Mouse (Mus musculus) C2C12 (cell line): ENCODE results near the gene Clec16a. TPM values are rescaled to one million over a fixed set of nuclear protein-coding genes. Genes with fewer than 3 reads are reported as not detected.

Experiments
- H3K27me3 ChIP-seq: one replicate; pipeline ENCODE4 v1.6.1; 2011; ENCODE audit not compliant: control insufficient read depth, insufficient read depth, insufficient read length
- H3K36me3 ChIP-seq: one replicate; pipeline ENCODE4 v1.6.1; 2011; ENCODE audit not compliant: control insufficient read depth, insufficient read depth
- H3K4me3 ChIP-seq: one replicate; pipeline ENCODE4 v1.5.1; 2011; ENCODE audit warnings: mild to moderate bottlenecking, control low read depth; ENCODE audit not compliant: poor library complexity, insufficient read depth, severe bottlenecking
- H3K79me2 ChIP-seq: one replicate; pipeline ENCODE4 v1.6.1; 2011; ENCODE audit not compliant: control insufficient read depth, insufficient read depth
- H3K79me3 ChIP-seq: one replicate; pipeline ENCODE4 v1.6.1; 2011; ENCODE audit warnings: low read depth, control low read depth
- H3ac ChIP-seq: one replicate; pipeline ENCODE3; 2011; ENCODE audit warnings: low read depth; ENCODE audit not compliant: control insufficient read depth, insufficient read length
- CEBPB ChIP-seq: IDR thresholded peaks from one replicate; pipeline ENCODE4 v1.6.1; 2011; ENCODE audit warnings: low read depth, mild to moderate bottlenecking, control low read depth, moderate library complexity
- CTCF ChIP-seq: IDR thresholded peaks from one replicate; pipeline ENCODE4 v1.5.1; 2011; ENCODE audit not compliant: control insufficient read depth, insufficient read depth, insufficient read length
- FOSL1 ChIP-seq: IDR thresholded peaks from one replicate; pipeline ENCODE4 v1.8.0; 2011; ENCODE audit warnings: mild to moderate bottlenecking, low read length; ENCODE audit not compliant: poor library complexity, insufficient read depth, severe bottlenecking
- MAX ChIP-seq: IDR thresholded peaks from one replicate; pipeline ENCODE4 v1.6.1; 2011; ENCODE audit warnings: mild to moderate bottlenecking, control low read depth
- MYOD1 ChIP-seq: IDR thresholded peaks from one replicate; pipeline ENCODE4 v1.6.1; 2011; ENCODE audit warnings: low read depth; ENCODE audit not compliant: control insufficient read depth, insufficient read length
- MYOG ChIP-seq: IDR thresholded peaks from one replicate; pipeline ENCODE4 v1.6.1; 2011; ENCODE audit not compliant: control insufficient read depth, insufficient read length; ENCODE audit errors: extremely low read depth
- USF1 ChIP-seq: IDR thresholded peaks from one replicate; pipeline ENCODE4 v1.6.1; 2011; ENCODE audit warnings: low read depth, mild to moderate bottlenecking, control low read depth, moderate library complexity
- polyA plus RNA-seq: library from polyadenylated mRNA; unstranded; fragments of >200 nt; fragmentation: generic; extraction: Trizol; gene quantifications from one replicate; pipeline ENCODE4 v1.2.1, GENCODE M21; 2012; ENCODE audit warnings: missing spikeins

Gene Clec16a
- polyA plus RNA-seq, 1 experiment, result 10.0 TPM

DNA sequence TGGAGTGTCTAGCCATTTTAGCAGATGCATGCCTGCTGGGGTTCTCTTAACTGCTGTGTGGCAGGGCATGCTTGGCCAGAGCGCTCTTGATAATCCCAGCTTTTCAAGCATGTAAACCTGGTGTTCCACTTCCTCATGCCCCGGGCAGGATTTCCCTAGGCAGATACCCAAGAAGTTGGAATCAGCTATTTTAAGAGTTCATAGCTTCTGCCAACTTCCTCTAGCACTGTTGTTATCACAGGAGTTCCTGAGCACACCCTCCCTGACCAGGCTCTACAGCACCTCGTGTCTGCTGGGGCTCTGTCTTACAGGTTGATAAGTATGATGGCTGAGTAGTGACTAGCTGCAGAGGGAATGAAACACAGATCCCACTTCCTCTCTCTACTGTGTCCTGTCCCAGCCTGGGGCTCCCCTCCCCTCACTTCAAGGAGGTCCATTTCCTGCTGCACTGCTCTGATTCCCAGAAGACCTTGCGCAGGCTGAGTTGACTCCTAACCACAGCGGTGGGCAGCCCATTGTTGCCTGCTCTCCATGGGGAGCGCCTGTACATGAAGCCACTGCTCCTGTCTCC, 144.7 kb downstream of the Clec16a start:
- no peak overlapping the region for H3K4me3 ChIP-seq
- TF ChIP-seq CTCF (no peak), FOSL1 (no peak), CEBPB (no peak)
- no peaks in the 10 kb centered on the region for H3K36me3 ChIP-seq
- no peak overlapping the region for H3ac ChIP-seq
- no peaks in the 10 kb centered on the region for H3K79me2 ChIP-seq
- no peaks in the 10 kb centered on the region for H3K27me3 ChIP-seq
- no peaks in the 10 kb centered on the region for H3K79me3 ChIP-seq

DNA sequence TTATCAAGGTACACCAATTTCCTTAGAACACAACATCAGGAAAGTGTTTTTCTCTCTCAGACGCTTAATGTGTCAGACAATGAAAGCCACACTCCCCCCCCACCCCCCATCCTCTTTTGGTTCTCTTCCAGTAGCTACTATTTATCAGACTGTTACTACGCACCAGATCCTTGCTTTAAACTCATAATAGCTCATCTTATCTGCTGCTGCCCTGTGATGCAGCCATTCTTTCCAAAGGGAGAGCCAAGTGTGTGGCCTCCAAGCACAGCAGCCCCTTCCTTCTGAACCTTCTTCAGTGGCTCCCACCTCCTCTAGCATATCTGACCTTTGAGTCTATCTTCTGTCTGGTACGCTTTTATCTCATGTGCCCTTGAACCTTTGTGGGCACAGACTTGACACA, 145.3 kb downstream of the Clec16a start:
- no peaks in the 10 kb centered on the region for H3K36me3 ChIP-seq
- H3K79me3 ChIP-seq, result no peaks in the 10 kb centered on the region

DNA sequence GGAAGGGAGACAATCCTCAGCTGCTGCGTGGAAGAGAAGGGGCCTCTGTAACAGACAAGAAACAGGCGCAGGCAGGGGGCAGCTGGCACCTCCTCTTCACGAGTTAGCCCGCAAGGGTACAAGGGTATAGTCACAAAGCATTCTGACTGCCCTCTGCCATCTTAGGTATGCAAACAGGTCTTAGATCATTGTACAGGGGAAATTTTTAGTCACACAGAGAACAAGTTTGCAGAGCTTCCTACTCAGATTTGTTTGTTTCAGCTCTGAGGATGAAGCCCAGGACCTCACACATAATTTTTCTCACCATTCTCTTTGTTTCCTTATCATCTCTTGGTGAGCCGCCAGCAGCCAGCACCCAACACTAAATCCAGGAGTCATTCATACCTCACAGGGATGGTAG, 146.6 kb downstream of the Clec16a start:
- H3K36me3 ChIP-seq, result no peaks in the 10 kb centered on the region
- H3K79me3 ChIP-seq, result no peaks in the 10 kb centered on the region
- no peaks in the 10 kb centered on the region for H3K79me2 ChIP-seq
- no peaks in the 10 kb centered on the region for H3K27me3 ChIP-seq
- no peak overlapping the region for H3K4me3 ChIP-seq
- no peak overlapping the region for H3ac ChIP-seq
- no peak for TF ChIP-seq MAX
- TF ChIP-seq FOSL1, result no peak
- TF ChIP-seq USF1, result no peak
- TF ChIP-seq CEBPB, result no peak
- TF ChIP-seq MYOG, result no peak
- TF ChIP-seq CTCF, result no peak
- no peak for TF ChIP-seq MYOD1

More for the DNA sequence above, 145.3 kb downstream of the Clec16a start:
- no peaks in the 10 kb centered on the region for H3K27me3 ChIP-seq
- no peaks in the 10 kb centered on the region for H3K79me2 ChIP-seq
- no peak overlapping the region for H3K4me3 ChIP-seq
- no peak overlapping the region for H3ac ChIP-seq
- TF ChIP-seq USF1 (no peak), CEBPB (no peak), FOSL1 (no peak), CTCF (no peak), MYOG (no peak), MYOD1 (no peak), MAX (no peak)

DNA sequence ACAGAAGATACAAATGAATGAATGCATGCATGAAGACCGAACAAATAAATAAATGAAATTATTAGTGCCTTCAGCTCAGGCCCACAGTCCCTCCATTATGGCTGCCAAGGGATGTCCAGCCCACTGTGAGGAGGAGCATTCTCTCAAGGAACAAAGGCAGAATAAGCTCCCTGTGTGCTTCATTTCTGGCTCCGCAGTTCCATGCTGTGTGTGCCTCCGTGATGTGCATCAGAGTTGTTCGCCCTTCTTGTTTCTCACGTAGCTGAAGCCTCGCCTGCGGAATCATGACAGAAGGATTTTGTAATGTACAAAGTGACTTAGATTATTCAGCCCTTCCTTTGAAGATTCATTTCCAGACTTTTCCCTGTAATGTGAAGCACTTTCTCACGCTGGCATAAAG, 147.7 kb downstream of the Clec16a start:
- no peaks in the 10 kb centered on the region for H3K27me3 ChIP-seq
- TF ChIP-seq MYOD1, result no peak
- TF ChIP-seq FOSL1, result no peak
- no peak for TF ChIP-seq CTCF
- no peak for TF ChIP-seq MAX
- TF ChIP-seq MYOG, result no peak
- no peak overlapping the region for H3ac ChIP-seq
- no peak overlapping the region for H3K4me3 ChIP-seq
- no peaks in the 10 kb centered on the region for H3K79me2 ChIP-seq
- H3K36me3 ChIP-seq, result no peaks in the 10 kb centered on the region
- H3K79me3 ChIP-seq, result no peaks in the 10 kb centered on the region

DNA sequence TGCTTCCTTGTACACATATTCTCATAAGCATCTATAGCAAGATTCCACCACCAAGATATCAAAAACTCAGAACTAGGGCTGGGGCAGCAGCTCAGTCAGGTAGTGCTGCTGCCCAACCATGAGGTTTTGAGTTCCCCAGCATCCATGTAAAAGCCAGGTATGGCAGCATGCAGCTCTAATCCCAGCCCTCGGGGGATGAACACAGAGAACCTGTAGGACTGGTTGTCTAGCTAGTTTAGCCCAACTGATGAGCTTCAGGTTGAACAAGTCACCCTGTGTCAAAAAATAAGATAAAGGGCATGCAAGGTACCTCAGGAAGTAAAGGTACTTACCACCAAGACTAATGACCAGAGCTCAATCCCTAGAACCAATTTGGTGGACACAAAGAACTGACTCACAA, 148.3 kb downstream of the Clec16a start:
- H3K27me3 ChIP-seq, result no peaks in the 10 kb centered on the region
- no peak for TF ChIP-seq MYOG
- TF ChIP-seq MAX, result no peak
- TF ChIP-seq CTCF, result no peak
- no peak for TF ChIP-seq MYOD1
- no peak for TF ChIP-seq FOSL1
- TF ChIP-seq USF1, result no peak
- TF ChIP-seq CEBPB, result no peak
- no peak overlapping the region for H3ac ChIP-seq
- H3K4me3 ChIP-seq, result no peak overlapping the region
- no peaks in the 10 kb centered on the region for H3K36me3 ChIP-seq
- H3K79me2 ChIP-seq, result no peaks in the 10 kb centered on the region
- no peaks in the 10 kb centered on the region for H3K79me3 ChIP-seq

DNA sequence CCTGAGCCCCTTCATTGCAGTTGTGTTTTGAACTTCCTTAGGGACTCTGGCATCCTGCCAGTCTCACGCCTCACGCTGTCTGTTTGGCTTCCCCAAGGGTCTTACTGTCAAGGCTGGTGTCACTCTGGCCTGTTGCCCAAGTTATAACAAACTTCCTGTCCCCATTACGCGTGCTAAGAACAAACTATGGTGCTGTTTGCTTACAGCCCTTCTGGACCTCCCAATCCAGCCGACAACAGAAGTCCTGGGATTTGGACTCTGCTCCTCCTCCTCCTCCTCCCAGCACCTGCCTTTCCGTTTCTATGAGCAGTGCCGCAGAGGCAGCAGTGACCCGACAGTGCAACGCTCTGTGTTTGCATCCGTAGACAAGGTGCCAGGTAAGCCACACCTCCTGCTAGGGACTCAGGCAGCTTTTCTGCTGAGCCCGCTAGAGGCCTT, 149.3 kb downstream of the Clec16a start:
- no peak for TF ChIP-seq MYOG
- no peak for TF ChIP-seq CEBPB
- no peak for TF ChIP-seq MYOD1
- no peak for TF ChIP-seq FOSL1
- TF ChIP-seq CTCF, result no peak
- TF ChIP-seq MAX, result no peak
- no peak for TF ChIP-seq USF1
- no peaks in the 10 kb centered on the region for H3K79me3 ChIP-seq
- no peak overlapping the region for H3K4me3 ChIP-seq
- H3K79me2 ChIP-seq, result no peaks in the 10 kb centered on the region
- no peaks in the 10 kb centered on the region for H3K27me3 ChIP-seq
- no peak overlapping the region for H3ac ChIP-seq
- no peaks in the 10 kb centered on the region for H3K36me3 ChIP-seq
